In the genomic region with DNA sequence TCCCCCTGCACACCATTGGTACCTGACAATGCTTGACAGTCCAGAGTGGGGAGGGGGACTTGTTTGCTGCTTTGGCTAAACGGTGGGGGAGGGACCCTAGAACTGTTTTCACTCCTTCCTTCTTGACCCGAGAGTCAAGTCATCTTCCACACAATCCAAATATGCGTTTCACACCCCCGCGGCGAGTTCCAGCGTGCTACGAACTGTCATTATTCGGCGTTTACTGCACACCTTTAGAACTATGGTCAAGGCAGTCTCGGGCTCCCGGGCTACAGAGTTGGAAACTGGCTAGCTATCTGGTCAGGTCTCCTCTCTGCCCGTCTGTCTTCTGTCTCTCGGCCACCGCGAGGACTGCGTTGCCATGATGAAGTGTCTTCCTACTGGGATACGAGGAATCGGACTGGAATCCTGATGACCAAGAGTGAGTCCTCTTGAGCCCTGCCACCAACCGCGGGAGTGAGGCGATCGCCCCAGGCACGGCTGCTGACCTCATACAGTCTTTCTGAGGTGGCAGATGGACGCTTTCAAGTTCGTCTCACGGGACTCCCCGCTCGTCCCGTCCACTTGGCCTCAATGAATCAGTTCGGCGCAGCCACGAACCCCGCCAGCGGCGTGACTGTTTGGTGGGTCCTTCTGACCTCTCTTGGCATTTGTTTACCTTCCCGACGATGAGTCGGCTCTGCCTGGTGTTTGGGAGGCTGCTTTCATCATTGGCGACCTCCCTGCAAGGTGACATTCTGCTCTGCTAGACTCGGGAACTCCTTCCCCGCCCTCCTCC, we compare ENCODE assay signal across 8 mouse cellular contexts. TPM values are rescaled to one million over a fixed set of nuclear protein-coding genes. Genes with fewer than 3 reads are reported as not detected.
DNase-seq lines count a peak whose midpoint lies in the region; ATAC-seq and TF ChIP-seq lines count a peak whose summit lies in the region.

No protein-coding gene starts in this region.

- WGBS in lung, adult 2 months: under 1% methylated on average over 42 of the region's 42 CpGs
- whole genome bisulfite sequencing in forebrain, embryonic 12.5 days: under 1% methylated on average over 42 of the region's 42 CpGs
- WGBS in intestine, embryonic 16.5 days: under 1% methylated on average over 42 of the region's 42 CpGs
- under 1% methylated on average over 42 of the region's 42 CpGs for WGBS in limb, embryonic 14.5 days
- under 1% methylated on average over 42 of the region's 42 CpGs for WGBS in midbrain, embryonic 16.5 days

- peak overlapping the region; percentile 95 for H3K9ac ChIP-seq in forebrain, embryonic 12.5 days
- H3K9ac ChIP-seq in intestine, embryonic 16.5 days (ENCODE audit: low read depth, low read length): peak overlapping the region; percentile 99
- H3K9ac ChIP-seq in limb, embryonic 14.5 days (ENCODE audit: low read depth, low read length, severe bottlenecking): peak overlapping the region; percentile 96
- H3K9ac ChIP-seq in midbrain, embryonic 16.5 days (ENCODE audit: low read depth, low read length): peak overlapping the region; percentile 100

- H3K27ac ChIP-seq in forebrain, embryonic 12.5 days: peak overlapping the region; percentile 81
- peak overlapping the region; percentile 86 for H3K27ac ChIP-seq in intestine, embryonic 16.5 days (ENCODE audit: low read length)
- 0 out of 2 replicates have a peak overlapping the region, but pooled peaks have one; percentile 58 for H3K27ac ChIP-seq in limb, embryonic 14.5 days (replicated peaks; ENCODE audit: low read depth, low read length)
- peak overlapping the region; percentile 87 for H3K27ac ChIP-seq in midbrain, embryonic 16.5 days (ENCODE audit: low read length)

- H3K27me3 ChIP-seq in forebrain, embryonic 12.5 days: no peaks in the 10 kb centered on the region
- H3K27me3 ChIP-seq in intestine, embryonic 16.5 days (replicated peaks; ENCODE audit: control insufficient read depth, insufficient read depth, low read length): no peaks in the 10 kb centered on the region
- no peaks in the 10 kb centered on the region for H3K27me3 ChIP-seq in limb, embryonic 14.5 days (ENCODE audit: control insufficient read depth, insufficient read depth, low read length)
- no peaks in the 10 kb centered on the region for H3K27me3 ChIP-seq in midbrain, embryonic 16.5 days (ENCODE audit: control insufficient read depth, insufficient read depth, low read depth, low read length)

- H3K9me3 ChIP-seq in forebrain, embryonic 12.5 days: no peaks in the 10 kb centered on the region
- H3K9me3 ChIP-seq in intestine, embryonic 16.5 days (ENCODE audit: control insufficient read depth, low read length): no peaks in the 10 kb centered on the region
- no peaks in the 10 kb centered on the region for H3K9me3 ChIP-seq in limb, embryonic 14.5 days (ENCODE audit: control insufficient read depth, low read length)
- no peaks in the 10 kb centered on the region for H3K9me3 ChIP-seq in midbrain, embryonic 16.5 days (replicated peaks; ENCODE audit: control insufficient read depth, low read length, poor library complexity, severe bottlenecking)

- DNase-seq in lung, adult 2 months: no peak
- DNase-seq in lung, postnatal 4 days: no peak
- peak; percentile 74 for DNase-seq in adrenal gland, postnatal 14 days
- no peak for DNase-seq in limb, embryonic 14.5 days (ENCODE audit: low spot score)
- DNase-seq in thymus, postnatal 14 days: peak; percentile 51

- TF ChIP-seq POLR2A in lung, adult 2 months (IDR thresholded peaks at IDR 0.05; ENCODE audit: borderline replicate concordance, extremely low read depth, low read depth, low read length): no peak
- TF ChIP-seq POLR2A in limb, embryonic 14.5 days (IDR thresholded peaks at IDR 0.05; ENCODE audit: borderline replicate concordance, extremely low read depth, insufficient read depth, insufficient read length): no peak

- TF ChIP-seq CTCF in lung, adult 2 months (IDR thresholded peaks at IDR 0.05; ENCODE audit: insufficient read depth, low read length): no peak

- peaks cover 6% of the 10 kb centered on the region; the same call in 1 of the 2 replicates for H3K36me3 ChIP-seq in forebrain, embryonic 12.5 days (replicated peaks)
- H3K36me3 ChIP-seq in intestine, embryonic 16.5 days (ENCODE audit: control insufficient read depth, insufficient read depth, low read length): 0 out of 2 replicates have a peak, but pooled peaks cover 3% of the 10 kb centered on the region
- peaks cover 8% of the 10 kb centered on the region; the same call in 1 of the 2 replicates for H3K36me3 ChIP-seq in limb, embryonic 14.5 days (ENCODE audit: control insufficient read depth, insufficient read depth, low read length)
- H3K36me3 ChIP-seq in midbrain, embryonic 16.5 days (ENCODE audit: control insufficient read depth, insufficient read depth, low read length): peaks cover 3% of the 10 kb centered on the region; the same call in 1 of the 2 replicates

- H3K4me1 ChIP-seq in lung, adult 2 months (ENCODE audit: control insufficient read depth, insufficient read depth, low read length): peaks cover 5% of the 10 kb centered on the region; the same call in 1 of the 2 replicates
- H3K4me1 ChIP-seq in forebrain, embryonic 12.5 days: peaks cover 25% of the 10 kb centered on the region
- H3K4me1 ChIP-seq in intestine, embryonic 16.5 days (ENCODE audit: control insufficient read depth, insufficient read depth, low read length): peaks cover 18% of the 10 kb centered on the region
- peaks cover 5% of the 10 kb centered on the region; the same call in 1 of the 2 replicates for H3K4me1 ChIP-seq in limb, embryonic 14.5 days (ENCODE audit: control insufficient read depth, insufficient read depth, low read length)
- H3K4me1 ChIP-seq in midbrain, embryonic 16.5 days (ENCODE audit: control insufficient read depth, insufficient read depth, low read length): peaks cover 30% of the 10 kb centered on the region

- peak; percentile 7; the same call in 1 of the 2 replicates for ATAC-seq in forebrain, embryonic 12.5 days (ENCODE audit: low FRiP score)
- peak; percentile 10 for ATAC-seq in intestine, embryonic 16.5 days
- no peak for ATAC-seq in limb, embryonic 14.5 days (ENCODE audit: low FRiP score, low read depth)
- peak; percentile 23 for ATAC-seq in midbrain, embryonic 16.5 days

- peak overlapping the region; percentile 93 for H3K4me3 ChIP-seq in lung, adult 2 months (replicated peaks; ENCODE audit: extremely low read depth, low read depth, low read length)
- peak overlapping the region; percentile 87 for H3K4me3 ChIP-seq in forebrain, embryonic 12.5 days (replicated peaks)
- peak overlapping the region; percentile 98 for H3K4me3 ChIP-seq in intestine, embryonic 16.5 days (ENCODE audit: low read length)
- peak overlapping the region; percentile 93 for H3K4me3 ChIP-seq in limb, embryonic 14.5 days (replicated peaks; ENCODE audit: low read length)
- H3K4me3 ChIP-seq in midbrain, embryonic 16.5 days (ENCODE audit: low read depth, low read length): peak overlapping the region; percentile 98

- peak overlapping the region; percentile 98 for H3K4me2 ChIP-seq in forebrain, embryonic 12.5 days
- peak overlapping the region; percentile 79 for H3K4me2 ChIP-seq in intestine, embryonic 16.5 days (ENCODE audit: low read depth, low read length)
- H3K4me2 ChIP-seq in limb, embryonic 14.5 days (replicated peaks; ENCODE audit: low read depth, low read length, severe bottlenecking): peak overlapping the region; percentile 98
- peak overlapping the region; percentile 96 for H3K4me2 ChIP-seq in midbrain, embryonic 16.5 days (ENCODE audit: low read length)

RNA-seq across cellular contexts. Expression of a gene that starts 0.4 kb away (rescaled TPM):
- polyA plus RNA-seq in lung, adult 2 months (2012; rRNA removed): 2.2 and 3.1 TPM in 2 replicates
- total RNA-seq in adrenal gland, postnatal 14 days (2021): 9.8 and 10.1 TPM in 2 replicates
- 18.0 and 18.9 TPM in 2 replicates for polyA plus RNA-seq in forebrain, embryonic 12.5 days (2016; fragmentation: Nextera tagmentation; extraction: Ambion mirVana)
- polyA plus RNA-seq in intestine, embryonic 16.5 days (2015; fragmentation: Nextera tagmentation; extraction: Ambion mirVana): 8.5 and 9.9 TPM in 2 replicates
- 2.9 TPM in 2 replicates for polyA plus RNA-seq in limb, embryonic 14.5 days (2012; rRNA removed)
- polyA plus RNA-seq in limb, embryonic 14.5 days (2014; fragmentation: Nextera tagmentation; extraction: Ambion mirVana): 7.2 and 7.9 TPM in 2 replicates
- 15.3 and 17.1 TPM in 2 replicates for polyA plus RNA-seq in midbrain, embryonic 16.5 days (2015; fragmentation: Nextera tagmentation; extraction: Ambion mirVana)

RNA-seq across cellular contexts. Expression of a gene that starts 1.1 kb away (rescaled TPM):
- polyA plus RNA-seq in lung, adult 2 months (2012; rRNA removed): 0.10 TPM in 1 of 2 replicates, not detected in the other
- total RNA-seq in adrenal gland, postnatal 14 days (2021): not detected in 2 replicates
- not detected in 2 replicates for polyA plus RNA-seq in forebrain, embryonic 12.5 days (2016; fragmentation: Nextera tagmentation; extraction: Ambion mirVana)
- polyA plus RNA-seq in intestine, embryonic 16.5 days (2015; fragmentation: Nextera tagmentation; extraction: Ambion mirVana): 0.07 TPM in 1 of 2 replicates, not detected in the other
- not detected in 2 replicates for polyA plus RNA-seq in limb, embryonic 14.5 days (2012; rRNA removed)
- polyA plus RNA-seq in limb, embryonic 14.5 days (2014; fragmentation: Nextera tagmentation; extraction: Ambion mirVana): not detected in 2 replicates
- polyA plus RNA-seq in midbrain, embryonic 16.5 days (2015; fragmentation: Nextera tagmentation; extraction: Ambion mirVana): not detected in 2 replicates

RNA-seq across cellular contexts. Expression of a gene that starts 12.4 kb away (rescaled TPM):
- polyA plus RNA-seq in lung, adult 2 months (2012; rRNA removed): 16.7 and 23.7 TPM in 2 replicates
- 19.5 and 23.1 TPM in 2 replicates for total RNA-seq in adrenal gland, postnatal 14 days (2021)
- polyA plus RNA-seq in forebrain, embryonic 12.5 days (2016; fragmentation: Nextera tagmentation; extraction: Ambion mirVana): 14.0 and 14.3 TPM in 2 replicates
- polyA plus RNA-seq in intestine, embryonic 16.5 days (2015; fragmentation: Nextera tagmentation; extraction: Ambion mirVana): 12.1 and 12.4 TPM in 2 replicates
- polyA plus RNA-seq in limb, embryonic 14.5 days (2012; rRNA removed): 17.2 and 20.8 TPM in 2 replicates
- 7.3 and 8.5 TPM in 2 replicates for polyA plus RNA-seq in limb, embryonic 14.5 days (2014; fragmentation: Nextera tagmentation; extraction: Ambion mirVana)
- polyA plus RNA-seq in midbrain, embryonic 16.5 days (2015; fragmentation: Nextera tagmentation; extraction: Ambion mirVana): 24.1 and 26.6 TPM in 2 replicates

RNA-seq across cellular contexts. Expression of a gene that starts 15.1 kb away (rescaled TPM):
- polyA plus RNA-seq in lung, adult 2 months (2012; rRNA removed): 25.6 and 35.4 TPM in 2 replicates
- 2.1 and 2.7 TPM in 2 replicates for total RNA-seq in adrenal gland, postnatal 14 days (2021)
- polyA plus RNA-seq in forebrain, embryonic 12.5 days (2016; fragmentation: Nextera tagmentation; extraction: Ambion mirVana): 0.33 and 0.45 TPM in 2 replicates
- polyA plus RNA-seq in intestine, embryonic 16.5 days (2015; fragmentation: Nextera tagmentation; extraction: Ambion mirVana): 74.7 and 81.2 TPM in 2 replicates
- polyA plus RNA-seq in limb, embryonic 14.5 days (2012; rRNA removed): 1.9 and 2.8 TPM in 2 replicates
- polyA plus RNA-seq in limb, embryonic 14.5 days (2014; fragmentation: Nextera tagmentation; extraction: Ambion mirVana): 8.1 and 10.6 TPM in 2 replicates
- 0.09 and 0.38 TPM in 2 replicates for polyA plus RNA-seq in midbrain, embryonic 16.5 days (2015; fragmentation: Nextera tagmentation; extraction: Ambion mirVana)

RNA-seq across cellular contexts. Expression of a gene that starts 55.3 kb away (rescaled TPM):
- 0.06 and 0.15 TPM in 2 replicates for polyA plus RNA-seq in lung, adult 2 months (2012; rRNA removed)
- 1.7 and 31.3 TPM in 2 replicates for total RNA-seq in adrenal gland, postnatal 14 days (2021)
- not detected in 2 replicates for polyA plus RNA-seq in forebrain, embryonic 12.5 days (2016; fragmentation: Nextera tagmentation; extraction: Ambion mirVana)
- polyA plus RNA-seq in intestine, embryonic 16.5 days (2015; fragmentation: Nextera tagmentation; extraction: Ambion mirVana): 3.4 and 4.1 TPM in 2 replicates
- 0.03 TPM in 1 of 2 replicates, not detected in the other for polyA plus RNA-seq in limb, embryonic 14.5 days (2012; rRNA removed)
- polyA plus RNA-seq in limb, embryonic 14.5 days (2014; fragmentation: Nextera tagmentation; extraction: Ambion mirVana): not detected in 2 replicates
- polyA plus RNA-seq in midbrain, embryonic 16.5 days (2015; fragmentation: Nextera tagmentation; extraction: Ambion mirVana): 0.05 TPM in 1 of 2 replicates, not detected in the other

Comparison
In these comparisons a context has a peak if more than half of its experiments do, and no peak if none do; other contexts are left out.
1. DNase-seq: peak in adrenal gland, postnatal 14 days (single experiment) and thymus, postnatal 14 days (single experiment); none in lung, adult 2 months (single experiment), lung, postnatal 4 days (0 of 2) and limb, embryonic 14.5 days (single experiment).
2. Peak in every context shown above with its lines, with median percentiles within 50 percentile points of each other: H3K4me3 ChIP-seq, H3K27ac ChIP-seq, H3K4me2 ChIP-seq and H3K9ac ChIP-seq.